Mouse (Mus musculus) thymus, adult 2 months (tissue): Measurements from ENCODE around the gene Ddx1. TPM values are rescaled to one million over a fixed set of nuclear protein-coding genes. Genes with fewer than 3 reads are reported as not detected.

Source experiments
- DNase-seq: peaks from one replicate; pipeline ENCODE4 v3.0.0; 2021
- H3K27ac ChIP-seq: fragments of 200-500 bp; 2 replicates; pipeline ENCODE4 v1.5.1; 2012; ENCODE audit warnings: low read length, control low read depth; ENCODE audit not compliant: control insufficient read depth, insufficient read depth
- H3K27me3 ChIP-seq: fragments of 200-500 bp; 2 replicates; pipeline ENCODE4 v1.6.1; 2012; ENCODE audit warnings: mild to moderate bottlenecking, low read length, moderate library complexity, mixed read lengths; ENCODE audit not compliant: control insufficient read depth, insufficient read depth
- H3K36me3 ChIP-seq: fragments of 200-500 bp; 2 replicates; pipeline ENCODE4 v1.6.1; 2012; ENCODE audit warnings: mild to moderate bottlenecking, low read length, moderate library complexity; ENCODE audit not compliant: control insufficient read depth, insufficient read depth
- H3K4me1 ChIP-seq: fragments of 200-500 bp; replicated peaks from 2 replicates; pipeline ENCODE4 v1.6.1; 2012; ENCODE audit warnings: low read length; ENCODE audit not compliant: control insufficient read depth, insufficient read depth
- H3K4me3 ChIP-seq: fragments of 200-500 bp; 2 replicates; pipeline ENCODE4 v1.5.1; 2012; ENCODE audit warnings: mild to moderate bottlenecking, low read length, control low read depth, moderate library complexity; ENCODE audit not compliant: control insufficient read depth, insufficient read depth
- CTCF ChIP-seq: fragments of 200-500 bp; IDR thresholded peaks from 2 replicates; pipeline ENCODE4 v1.5.1; 2012; ENCODE audit warnings: mild to moderate bottlenecking, control low read depth, low read length, moderate library complexity, borderline replicate concordance; ENCODE audit not compliant: control insufficient read depth, poor library complexity, insufficient read depth; ENCODE audit errors: extremely low read depth
- POLR2A ChIP-seq: fragments of 200-500 bp; IDR thresholded peaks from 2 replicates; pipeline ENCODE4 v1.6.1; 2012; ENCODE audit warnings: mild to moderate bottlenecking, low read length, control low read depth, moderate library complexity; ENCODE audit not compliant: control insufficient read depth, poor library complexity, insufficient read depth; ENCODE audit errors: extremely low read depth
- WGBS: fragments of 180-500 bp; shearing (Covaris S2); methylation state at CpG from one replicate; pipeline ENCODE4 v1.1.7; 2018; 5-methylcytosine and 5-hydroxymethylcytosine counted together
- polyA plus RNA-seq: library from polyadenylated mRNA; depleted of rRNA; stranded (reverse); fragments of >200 nt; gene quantifications from 2 replicates; pipeline ENCODE4 v1.2.3, GENCODE M21; 2012

Ddx1 gene
- polyA plus RNA-seq, 1 experiment: 6.7 TPM

DNA sequence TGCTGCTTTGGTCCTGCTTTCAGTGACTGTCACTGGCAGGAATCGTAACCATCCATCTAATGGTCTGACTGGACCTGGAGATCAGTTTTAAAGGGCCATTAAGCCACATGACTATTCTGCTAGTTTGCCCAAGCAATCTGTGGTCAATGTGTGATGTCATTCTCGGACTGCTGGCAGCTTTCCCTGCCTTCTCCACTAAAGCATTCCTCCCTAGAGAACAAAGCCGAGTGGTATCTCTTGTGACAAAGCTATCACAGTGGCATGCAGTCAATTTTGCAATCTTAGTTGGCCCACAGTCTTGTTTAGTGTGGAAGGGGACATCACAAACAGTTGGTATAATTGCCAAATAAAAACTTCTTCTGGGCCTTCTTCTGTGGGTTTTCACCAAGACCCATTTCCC, 6.1 kb upstream of the Ddx1 start:
- no peaks in the 10 kb centered on the region for H3K36me3 ChIP-seq
- H3K27ac ChIP-seq: no peak overlapping the region
- H3K4me3 ChIP-seq: no peak overlapping the region
- 75% methylated on average over 3 of the region's 3 CpGs for WGBS
- no peaks in the 10 kb centered on the region for H3K27me3 ChIP-seq
- DNase-seq: no peak
- H3K4me1 ChIP-seq: no peaks in the 10 kb centered on the region
- TF ChIP-seq POLR2A (no peak), CTCF (no peak)

DNA sequence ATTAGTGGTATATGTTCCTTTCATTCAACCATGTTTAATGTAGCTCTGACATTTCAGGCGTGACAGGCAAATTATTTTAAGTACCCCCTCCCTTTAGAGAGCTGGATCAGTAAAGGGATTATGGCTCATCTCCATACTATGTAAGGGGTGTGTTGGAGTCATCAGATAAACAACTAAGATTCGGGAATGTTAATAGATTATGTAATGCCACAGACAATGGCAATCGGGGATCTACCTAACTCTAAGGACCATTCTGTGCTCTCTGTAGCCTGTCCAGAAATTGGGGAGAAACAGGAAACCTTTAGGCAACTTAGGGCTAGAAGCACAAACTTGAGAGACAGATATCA, 533 bp upstream of the Ddx1 start:
- Histone ChIP-seq H3K27ac (no peak overlapping the region), H3K4me3 (no peak overlapping the region), H3K27me3 (no peaks in the 10 kb centered on the region), H3K36me3 (no peaks in the 10 kb centered on the region), H3K4me1 (no peaks in the 10 kb centered on the region)
- TF ChIP-seq POLR2A: no peak
- TF ChIP-seq CTCF: no peak
- 93% methylated on average over 3 of the region's 3 CpGs for WGBS
- DNase-seq: no peak

- no peak for DNase-seq
- peaks cover 44% of the 10 kb centered on the region for H3K36me3 ChIP-seq
- H3K4me1 ChIP-seq: no peaks in the 10 kb centered on the region
- no peak overlapping the region for H3K4me3 ChIP-seq
- no peaks in the 10 kb centered on the region for H3K27me3 ChIP-seq
- no peak overlapping the region for H3K27ac ChIP-seq
- TF ChIP-seq CTCF (no peak), POLR2A (no peak)
These were observed 6.6 kb downstream of the Ddx1 start for GRCm38 (mm10) chr12:13242453-13242852.

DNA sequence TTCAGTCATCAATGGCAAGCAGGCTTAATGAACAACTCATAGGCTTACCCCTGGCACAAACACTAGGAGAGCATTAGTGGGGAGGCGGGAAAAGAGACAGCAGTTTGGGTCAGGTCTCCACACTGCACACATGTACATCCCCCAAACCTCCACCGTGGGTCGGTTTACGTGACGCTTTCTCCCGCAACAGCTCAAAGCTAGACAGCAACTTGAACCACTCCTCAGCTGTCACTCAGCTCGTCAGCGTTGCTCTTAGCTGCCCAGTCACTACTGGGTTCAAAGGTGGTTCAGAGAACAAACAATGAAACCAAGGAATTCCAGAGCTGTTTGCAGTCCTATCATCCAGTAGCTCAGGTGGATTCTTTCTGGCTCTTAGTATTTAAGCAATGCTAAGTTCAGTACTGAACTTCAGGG, 30.9 kb downstream of the Ddx1 start:
- Histone ChIP-seq H3K4me1 (no peaks in the 10 kb centered on the region), H3K27ac (no peak overlapping the region), H3K4me3 (no peak overlapping the region), H3K36me3 (peaks cover 27% of the 10 kb centered on the region), H3K27me3 (no peaks in the 10 kb centered on the region)
- 95% methylated on average over 8 of the region's 8 CpGs for WGBS
- no peak for TF ChIP-seq CTCF
- no peak for TF ChIP-seq POLR2A
- no peak for DNase-seq

DNA sequence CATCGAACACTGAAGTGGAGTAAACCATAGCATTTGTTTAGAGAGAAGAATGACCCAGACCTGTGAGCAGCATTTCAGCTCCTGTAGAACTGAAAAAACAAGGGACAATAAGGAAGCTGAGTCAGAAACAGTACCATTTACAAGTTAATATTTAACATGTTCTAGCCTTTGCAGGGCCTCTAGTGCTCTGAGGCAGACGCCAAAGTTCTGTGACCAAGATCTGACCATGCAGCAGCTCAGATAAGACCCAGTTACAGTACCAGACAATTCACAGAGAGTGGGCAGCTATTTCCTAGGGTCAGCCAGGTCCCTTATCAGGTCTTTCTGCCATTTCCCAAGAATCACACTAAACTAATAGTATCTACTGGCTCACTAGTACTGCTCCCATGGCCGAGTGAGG, 31.4 kb downstream of the Ddx1 start:
- WGBS: 93% methylated on average over 3 of the region's 3 CpGs
- no peaks in the 10 kb centered on the region for H3K27me3 ChIP-seq
- peaks cover 24% of the 10 kb centered on the region for H3K36me3 ChIP-seq
- no peak overlapping the region for H3K4me3 ChIP-seq
- no peak for TF ChIP-seq CTCF
- TF ChIP-seq POLR2A: no peak
- no peaks in the 10 kb centered on the region for H3K4me1 ChIP-seq
- no peak for DNase-seq
- no peak overlapping the region for H3K27ac ChIP-seq

- Histone ChIP-seq H3K27me3 (no peaks in the 10 kb centered on the region), H3K27ac (no peak overlapping the region), H3K4me3 (no peak overlapping the region), H3K36me3 (peaks cover 24% of the 10 kb centered on the region), H3K4me1 (no peaks in the 10 kb centered on the region)
- TF ChIP-seq POLR2A: no peak
- no peak for TF ChIP-seq CTCF
- 80% methylated on average over 5 of the region's 5 CpGs for WGBS
- no peak for DNase-seq
These were observed 32.4 kb downstream of the Ddx1 start for GRCm38 (mm10) chr12:13216501-13217103.

DNA sequence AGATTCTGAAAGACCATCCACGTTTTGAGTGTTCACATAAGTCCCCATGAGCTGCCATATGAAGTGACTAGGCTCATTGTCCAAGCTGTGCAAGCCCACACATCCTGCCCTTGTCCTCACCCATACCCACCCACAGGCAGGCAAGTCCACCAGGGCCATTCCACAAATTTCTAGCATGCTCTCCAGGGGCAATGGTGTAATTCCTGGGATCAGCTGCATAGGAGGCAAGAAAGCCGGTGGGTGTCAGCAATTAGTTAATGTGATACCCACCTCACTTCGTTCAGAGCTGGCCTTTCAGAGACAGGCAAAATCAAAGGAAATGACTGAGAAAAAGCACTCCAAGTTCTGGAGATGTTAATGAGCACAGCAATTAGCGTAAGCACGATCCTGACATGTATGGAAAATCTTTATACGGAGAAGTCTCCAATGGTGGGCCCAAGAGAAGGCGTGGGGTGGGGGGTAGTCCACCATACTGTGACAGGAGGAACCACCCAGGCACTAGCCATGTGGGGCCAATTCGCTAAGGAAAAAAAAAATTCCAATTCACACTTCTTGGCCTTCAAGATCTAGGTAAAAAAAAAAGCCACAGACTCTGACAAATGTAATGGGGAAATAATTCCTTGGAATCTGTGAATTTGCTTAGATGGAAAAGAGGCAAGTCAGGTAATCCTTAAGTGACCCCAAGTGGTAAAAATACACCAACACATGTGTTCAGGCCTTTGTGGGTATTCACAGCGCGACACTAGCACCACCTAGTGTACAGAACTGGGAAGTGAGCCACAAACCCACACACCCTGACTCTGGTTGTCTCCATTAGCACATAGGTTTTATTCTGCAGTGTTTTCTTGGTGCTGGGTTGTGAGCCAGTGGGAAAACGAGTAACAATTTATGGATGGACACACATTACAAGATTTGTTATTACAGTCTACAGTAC, 34.4 kb downstream of the Ddx1 start:
- 52% methylated on average over 11 of the region's 11 CpGs for WGBS
- H3K27ac ChIP-seq: no peak overlapping the region

More for the DNA sequence above, 34.4 kb downstream of the Ddx1 start:
- DNase-seq: peak; percentile 70
- TF ChIP-seq POLR2A (no peak), CTCF (no peak)
- H3K4me3 ChIP-seq: no peak overlapping the region
- H3K4me1 ChIP-seq: no peaks in the 10 kb centered on the region
- peaks cover 14% of the 10 kb centered on the region for H3K36me3 ChIP-seq
- no peaks in the 10 kb centered on the region for H3K27me3 ChIP-seq
